Mouse (Mus musculus) lung, postnatal 0 days (tissue): ENCODE measurements at regions not wholly inside any gene's neighbourhood (a gene's known extent, or its start where the extent isn't known, plus 50 kb on each side); places are given as distances from the start of the nearest gene placed in this dataset.

Experiments used
- ATAC-seq: fragments of 200-750 bp; cut with Nextera tagmentation; 2 replicates; pipeline ENCODE4 v1.8.0; 2017; ENCODE audit warnings: moderate library complexity
- DNase-seq: peaks from one replicate; pipeline ENCODE4 v3.0.0-alpha.2; 2016; ENCODE audit warnings: low spot score
- H3K27ac ChIP-seq: fragments of 300-500 bp; sonication (generic); 2 replicates; pipeline ENCODE4 v1.5.1; 2014; ENCODE audit warnings: antibody characterized with exemption, mild to moderate bottlenecking, low read length, mixed read lengths
- H3K27me3 ChIP-seq: fragments of 300-500 bp; sonication (generic); replicated peaks from 2 replicates; pipeline ENCODE4 v1.6.1; 2014; ENCODE audit warnings: low read length, mixed read lengths; ENCODE audit not compliant: insufficient read depth
- H3K36me3 ChIP-seq: fragments of 300-500 bp; sonication (generic); 2 replicates; pipeline ENCODE4 v1.6.1; 2014; ENCODE audit warnings: low read length, mixed read lengths; ENCODE audit not compliant: insufficient read depth
- H3K4me1 ChIP-seq: fragments of 300-500 bp; sonication (generic); 2 replicates; pipeline ENCODE4 v1.6.1; 2014; ENCODE audit warnings: antibody characterized with exemption, low read depth, low read length, mixed read lengths; ENCODE audit not compliant: insufficient read depth
- H3K4me2 ChIP-seq: fragments of 300-500 bp; sonication (generic); replicated peaks from 2 replicates; pipeline ENCODE4 v1.6.1; 2014; ENCODE audit warnings: low read depth, mild to moderate bottlenecking, low read length, moderate library complexity, mixed read lengths
- H3K4me3 ChIP-seq: fragments of 300-500 bp; sonication (generic); 2 replicates; pipeline ENCODE4 v1.5.1; 2014; ENCODE audit warnings: low read depth, low read length
- H3K9ac ChIP-seq: fragments of 300-500 bp; sonication (generic); replicated peaks from 2 replicates; pipeline ENCODE4 v1.6.1; 2014; ENCODE audit warnings: low read depth, mild to moderate bottlenecking
- H3K9me3 ChIP-seq: fragments of 300-500 bp; sonication (generic); 2 replicates; pipeline ENCODE4 v1.6.1; 2016; ENCODE audit warnings: low read length, mixed read lengths
- CTCF ChIP-seq: IDR thresholded peaks from 2 replicates; pipeline ENCODE4 v1.5.1; 2016; ENCODE audit warnings: antibody characterized with exemption, mild to moderate bottlenecking
- EP300 ChIP-seq: IDR thresholded peaks from 2 replicates; pipeline ENCODE4 v1.6.1; 2016; ENCODE audit warnings: antibody characterized with exemption, mild to moderate bottlenecking, control low read depth
- WGBS: fragments of 180-500 bp; shearing (Covaris S2); extraction: QIAGEN DNeasy Blood & Tissue Kit; methylation state at CpG from one replicate; pipeline ENCODE4 v1.1.7; 2014; 5-methylcytosine and 5-hydroxymethylcytosine counted together

DNA sequence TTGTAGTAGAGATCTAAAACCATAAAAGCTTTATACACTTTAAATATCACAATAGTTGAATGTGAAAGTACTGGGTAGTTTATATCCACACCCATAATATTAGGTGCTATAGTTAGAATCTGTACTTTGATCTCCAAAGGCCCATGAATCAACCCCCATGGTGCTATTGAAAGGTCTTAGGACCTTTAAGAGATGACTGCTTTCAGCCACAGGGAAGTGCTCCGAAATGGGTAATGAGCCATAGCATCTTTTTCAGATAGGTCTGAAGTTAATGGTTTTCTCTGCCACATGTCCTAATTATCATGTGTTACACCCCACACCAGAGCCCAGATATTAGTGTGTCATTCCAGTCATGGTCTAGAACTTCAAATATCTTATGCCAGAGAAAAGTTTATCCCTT, 312.1 kb upstream of the Xrcc4 start:
- Histone ChIP-seq H3K27me3 (no peaks in the 10 kb centered on the region), H3K4me3 (no peak overlapping the region), H3K36me3 (no peaks in the 10 kb centered on the region), H3K4me2 (no peak overlapping the region), H3K27ac (no peak overlapping the region), H3K9ac (no peak overlapping the region), H3K9me3 (no peaks in the 10 kb centered on the region), H3K4me1 (no peaks in the 10 kb centered on the region)
- TF ChIP-seq EP300 (no peak), CTCF (no peak)
- ATAC-seq (no peak), DNase-seq (no peak)
- 77% methylated on average over 1 of the region's 1 CpGs for WGBS

DNA sequence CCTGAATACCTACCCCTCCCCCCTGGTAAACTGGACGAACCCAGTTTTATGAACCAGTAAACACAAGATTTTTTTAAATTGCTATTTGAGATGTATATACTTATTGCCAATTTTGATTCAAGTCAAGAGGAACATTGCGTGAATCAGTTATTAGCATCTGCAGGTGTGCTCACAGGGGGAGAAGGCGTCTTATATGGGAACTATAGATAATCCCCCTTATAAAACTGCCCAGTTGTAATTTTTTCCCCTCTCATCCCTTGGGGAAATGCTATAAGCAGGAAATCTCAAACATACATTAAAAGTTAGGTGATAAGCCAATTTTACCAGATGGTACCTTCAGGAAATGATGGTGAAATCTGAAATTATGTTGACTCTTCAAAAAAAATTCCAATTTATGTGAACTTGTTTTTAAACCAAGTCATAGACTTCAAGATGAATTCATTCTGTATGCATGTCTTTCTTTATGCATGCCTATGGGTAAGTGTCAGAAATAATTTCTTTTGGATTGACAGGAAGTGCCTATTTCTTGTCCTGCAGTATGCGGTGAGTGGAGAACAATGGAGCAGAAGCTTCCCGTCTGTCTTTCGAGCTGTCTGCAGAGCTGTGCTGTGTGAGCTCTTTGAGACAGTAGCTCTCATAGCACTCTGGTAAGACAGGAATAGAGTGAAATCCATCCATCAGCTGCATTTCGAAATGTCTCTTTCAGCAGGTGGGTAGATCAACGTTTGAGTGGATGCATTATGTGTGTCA, 306.0 kb upstream of the Xrcc4 start:
- Histone ChIP-seq H3K36me3 (no peaks in the 10 kb centered on the region), H3K4me1 (peaks cover 3% of the 10 kb centered on the region; the same call in 1 of the 2 replicates), H3K9me3 (no peaks in the 10 kb centered on the region), H3K9ac (no peak overlapping the region), H3K27ac (no peak overlapping the region), H3K27me3 (no peaks in the 10 kb centered on the region), H3K4me2 (no peak overlapping the region), H3K4me3 (no peak overlapping the region)
- 55% methylated on average over 8 of the region's 8 CpGs for WGBS
- no peak for ATAC-seq
- no peak for TF ChIP-seq CTCF
- TF ChIP-seq EP300: no peak
- DNase-seq: no peak

DNA sequence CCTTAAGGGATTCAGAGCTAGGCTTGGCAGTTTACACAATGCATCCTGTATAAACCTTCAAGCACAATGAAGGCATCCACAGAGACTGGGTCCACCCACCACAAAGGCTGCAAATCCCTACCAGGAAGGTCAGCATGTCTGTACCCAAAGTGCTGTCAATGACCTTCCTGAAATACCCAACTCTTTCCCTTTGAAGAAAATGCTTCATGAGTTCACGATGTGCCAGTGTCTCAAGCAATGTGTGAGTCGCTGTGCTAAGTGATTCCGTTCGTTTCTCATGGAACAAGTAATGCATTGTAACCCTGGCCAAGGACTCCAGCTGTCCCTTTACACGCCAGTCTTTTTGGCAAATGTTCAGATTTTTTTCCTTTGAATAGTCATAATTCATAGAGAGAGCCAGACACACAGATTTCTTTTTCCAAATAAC, 305.4 kb upstream of the Xrcc4 start:
- Histone ChIP-seq H3K4me2 (no peak overlapping the region), H3K9me3 (no peaks in the 10 kb centered on the region), H3K4me1 (peaks cover 3% of the 10 kb centered on the region; the same call in 1 of the 2 replicates), H3K4me3 (no peak overlapping the region), H3K36me3 (no peaks in the 10 kb centered on the region), H3K27me3 (no peaks in the 10 kb centered on the region), H3K27ac (no peak overlapping the region), H3K9ac (no peak overlapping the region)
- DNase-seq (peak; percentile 82), ATAC-seq (peak; percentile 87)
- WGBS: 8% methylated on average over 5 of the region's 5 CpGs
- peak; percentile 77 for TF ChIP-seq EP300
- TF ChIP-seq CTCF: no peak

DNA sequence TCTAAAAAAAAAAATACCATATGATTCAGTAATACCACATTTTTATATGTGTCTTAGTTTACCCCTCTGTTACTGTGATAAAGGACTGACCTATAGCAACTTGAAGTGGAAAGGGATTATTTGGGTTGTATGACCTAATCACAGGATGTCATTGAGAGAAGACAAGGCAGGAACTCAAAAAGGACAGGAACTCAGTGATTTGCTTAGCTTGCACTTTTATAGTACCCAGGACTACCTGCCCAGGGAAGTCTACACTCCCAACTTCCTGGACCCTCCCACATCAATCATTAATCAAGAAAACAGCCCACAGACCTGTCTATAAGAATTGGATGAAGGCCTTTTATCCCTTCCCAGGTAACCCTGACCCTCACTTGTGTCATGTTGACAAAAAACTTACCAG, 303.0 kb upstream of the Xrcc4 start:
- no peak for DNase-seq
- no peak overlapping the region for H3K4me2 ChIP-seq
- no peak overlapping the region for H3K27ac ChIP-seq
- H3K9ac ChIP-seq: no peak overlapping the region
- no peak for ATAC-seq
- TF ChIP-seq CTCF (no peak), EP300 (no peak)
- no peaks in the 10 kb centered on the region for H3K9me3 ChIP-seq
- H3K4me1 ChIP-seq: peaks cover 3% of the 10 kb centered on the region; the same call in 1 of the 2 replicates
- H3K4me3 ChIP-seq: no peak overlapping the region
- no peaks in the 10 kb centered on the region for H3K27me3 ChIP-seq
- no peaks in the 10 kb centered on the region for H3K36me3 ChIP-seq

DNA sequence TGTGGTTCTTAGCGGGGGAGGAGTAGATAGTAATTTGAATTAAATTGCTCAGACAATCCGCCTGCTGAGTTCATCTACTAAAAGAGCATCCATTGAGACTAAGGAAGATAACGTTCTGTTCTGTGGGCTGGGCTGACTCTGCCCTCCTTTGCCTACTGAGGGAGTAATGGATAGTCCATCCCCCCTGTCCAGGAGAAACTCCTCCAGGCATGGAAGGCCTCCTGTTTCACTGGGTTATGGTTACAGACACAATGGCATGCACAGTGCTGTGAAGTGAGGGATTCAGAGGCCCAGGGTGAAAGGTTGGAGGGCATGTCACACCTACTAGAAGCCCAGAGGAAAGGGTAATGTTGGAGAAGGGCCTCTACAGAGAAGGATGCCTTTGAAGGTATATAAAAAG, 287.2 kb upstream of the Xrcc4 start:
- Histone ChIP-seq H3K27ac (no peak overlapping the region), H3K27me3 (no peaks in the 10 kb centered on the region), H3K9me3 (no peaks in the 10 kb centered on the region), H3K36me3 (no peaks in the 10 kb centered on the region), H3K4me3 (no peak overlapping the region), H3K4me1 (no peaks in the 10 kb centered on the region), H3K4me2 (no peak overlapping the region), H3K9ac (no peak overlapping the region)
- DNase-seq: no peak
- TF ChIP-seq CTCF: no peak
- no peak for TF ChIP-seq EP300
- 84% methylated on average over 3 of the region's 3 CpGs for WGBS
- no peak for ATAC-seq

DNA sequence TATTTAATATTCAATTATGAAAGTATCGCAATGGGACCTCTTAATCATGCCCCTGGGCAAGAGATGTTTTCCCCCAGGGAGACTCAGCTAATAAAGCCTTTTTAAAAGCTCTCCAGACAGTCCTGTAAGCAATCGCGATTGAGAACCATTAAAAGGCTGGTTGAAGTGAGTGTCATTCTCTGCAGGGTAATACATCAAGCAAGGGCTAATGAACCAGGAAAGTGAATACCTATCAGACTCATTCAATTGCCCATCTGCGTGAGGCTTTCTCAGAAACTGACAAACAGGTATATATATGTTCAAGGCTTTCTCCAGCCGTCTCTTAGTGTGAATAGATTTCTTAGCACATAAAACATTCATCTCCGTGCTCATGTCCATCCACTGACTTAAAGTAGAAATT, 286.8 kb upstream of the Xrcc4 start:
- TF ChIP-seq CTCF: no peak
- TF ChIP-seq EP300: no peak
- Histone ChIP-seq H3K36me3 (no peaks in the 10 kb centered on the region), H3K4me3 (no peak overlapping the region), H3K4me2 (no peak overlapping the region), H3K27ac (no peak overlapping the region), H3K9me3 (no peaks in the 10 kb centered on the region), H3K9ac (no peak overlapping the region), H3K4me1 (no peaks in the 10 kb centered on the region), H3K27me3 (no peaks in the 10 kb centered on the region)
- ATAC-seq: no peak
- no peak for DNase-seq
- WGBS: 86% methylated on average over 6 of the region's 6 CpGs
